Mouse (Mus musculus) right cerebral cortex, adult 18-20 months (tissue): ENCODE data around the gene Zswim2.
"Not testable (repeated sequence)": the region's sequence is repeated elsewhere in the genome, so short reads cannot be mapped to it uniquely, and the experiment has no call there.

Source experiments
- DNase-seq: peaks from one replicate; pipeline ENCODE4 v3.0.0; 2022; ENCODE audit warnings: mixed read lengths

Zswim2 gene

DNA sequence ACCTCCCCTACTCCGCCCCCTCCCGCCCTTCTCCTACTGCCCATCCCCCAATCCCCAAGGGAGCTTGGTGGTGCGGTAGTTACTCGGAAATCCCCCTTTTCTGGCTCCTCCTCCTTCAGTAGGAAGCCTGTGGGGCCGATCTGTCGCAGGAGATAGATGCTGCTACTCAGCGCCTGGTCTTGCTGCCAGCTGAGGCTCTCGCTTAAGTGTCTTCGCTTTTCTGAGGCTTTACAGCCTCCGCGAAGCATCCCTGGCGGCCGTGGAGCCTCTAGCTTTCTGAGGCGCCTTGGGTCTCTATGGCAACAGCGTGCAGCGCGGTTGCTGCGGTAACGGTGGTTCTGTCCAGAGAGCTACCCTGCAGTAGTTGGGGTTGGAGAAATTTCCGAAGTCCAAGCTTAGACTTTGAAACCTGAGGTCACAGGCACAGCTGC lies at the start of gene Zswim2:
Zswim2 (minus strand) TSS at position 298 of the 431 bp plus-strand sequence.
- peak; percentile 94 for DNase-seq

DNA sequence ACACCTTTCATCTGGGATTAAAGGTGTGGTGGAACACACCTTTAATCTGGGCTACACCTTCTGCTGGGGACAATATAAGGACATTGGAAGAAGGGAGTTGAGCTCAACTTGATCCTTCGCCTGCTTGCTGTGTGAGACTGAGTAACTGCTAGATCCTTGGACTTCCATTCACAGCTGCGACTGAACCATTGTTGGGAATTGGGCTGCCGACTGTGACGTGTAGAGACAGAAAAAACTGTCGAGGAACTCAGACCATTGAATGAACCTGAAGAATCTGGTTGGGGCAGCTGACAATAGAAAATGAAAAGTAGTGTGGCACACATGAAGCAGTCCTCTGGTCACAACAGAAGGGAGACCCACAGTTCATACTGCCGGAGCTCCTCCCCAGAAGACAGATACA lies 49.2 kb upstream of the Zswim2 start, which contains the start of gene Gm13691:
Gm13691 (plus strand) TSS at position 301 of the 400 bp plus-strand sequence.
- DNase-seq: not testable (repeated sequence)

DNA sequence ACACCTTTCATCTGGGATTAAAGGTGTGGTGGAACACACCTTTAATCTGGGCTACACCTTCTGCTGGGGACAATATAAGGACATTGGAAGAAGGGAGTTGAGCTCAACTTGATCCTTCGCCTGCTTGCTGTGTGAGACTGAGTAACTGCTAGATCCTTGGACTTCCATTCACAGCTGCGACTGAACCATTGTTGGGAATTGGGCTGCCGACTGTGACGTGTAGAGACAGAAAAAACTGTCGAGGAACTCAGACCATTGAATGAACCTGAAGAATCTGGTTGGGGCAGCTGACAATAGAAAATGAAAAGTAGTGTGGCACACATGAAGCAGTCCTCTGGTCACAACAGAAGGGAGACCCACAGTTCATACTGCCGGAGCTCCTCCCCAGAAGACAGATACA lies 43.4 kb upstream of the Zswim2 start, which contains the start of gene Gm13697:
Gm13697 (plus strand) TSS at position 301 of the 400 bp plus-strand sequence.
- not testable (repeated sequence) for DNase-seq

DNA sequence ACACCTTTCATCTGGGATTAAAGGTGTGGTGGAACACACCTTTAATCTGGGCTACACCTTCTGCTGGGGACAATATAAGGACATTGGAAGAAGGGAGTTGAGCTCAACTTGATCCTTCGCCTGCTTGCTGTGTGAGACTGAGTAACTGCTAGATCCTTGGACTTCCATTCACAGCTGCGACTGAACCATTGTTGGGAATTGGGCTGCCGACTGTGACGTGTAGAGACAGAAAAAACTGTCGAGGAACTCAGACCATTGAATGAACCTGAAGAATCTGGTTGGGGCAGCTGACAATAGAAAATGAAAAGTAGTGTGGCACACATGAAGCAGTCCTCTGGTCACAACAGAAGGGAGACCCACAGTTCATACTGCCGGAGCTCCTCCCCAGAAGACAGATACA lies 37.6 kb upstream of the Zswim2 start, which contains the start of gene Gm13694:
Gm13694 (plus strand) TSS at position 301 of the 400 bp plus-strand sequence.
- DNase-seq: not testable (repeated sequence)

DNA sequence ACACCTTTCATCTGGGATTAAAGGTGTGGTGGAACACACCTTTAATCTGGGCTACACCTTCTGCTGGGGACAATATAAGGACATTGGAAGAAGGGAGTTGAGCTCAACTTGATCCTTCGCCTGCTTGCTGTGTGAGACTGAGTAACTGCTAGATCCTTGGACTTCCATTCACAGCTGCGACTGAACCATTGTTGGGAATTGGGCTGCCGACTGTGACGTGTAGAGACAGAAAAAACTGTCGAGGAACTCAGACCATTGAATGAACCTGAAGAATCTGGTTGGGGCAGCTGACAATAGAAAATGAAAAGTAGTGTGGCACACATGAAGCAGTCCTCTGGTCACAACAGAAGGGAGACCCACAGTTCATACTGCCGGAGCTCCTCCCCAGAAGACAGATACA lies 31.8 kb upstream of the Zswim2 start, which contains the start of gene Gm13696:
Gm13696 (plus strand) TSS at position 301 of the 400 bp plus-strand sequence.
- not testable (repeated sequence) for DNase-seq

DNA sequence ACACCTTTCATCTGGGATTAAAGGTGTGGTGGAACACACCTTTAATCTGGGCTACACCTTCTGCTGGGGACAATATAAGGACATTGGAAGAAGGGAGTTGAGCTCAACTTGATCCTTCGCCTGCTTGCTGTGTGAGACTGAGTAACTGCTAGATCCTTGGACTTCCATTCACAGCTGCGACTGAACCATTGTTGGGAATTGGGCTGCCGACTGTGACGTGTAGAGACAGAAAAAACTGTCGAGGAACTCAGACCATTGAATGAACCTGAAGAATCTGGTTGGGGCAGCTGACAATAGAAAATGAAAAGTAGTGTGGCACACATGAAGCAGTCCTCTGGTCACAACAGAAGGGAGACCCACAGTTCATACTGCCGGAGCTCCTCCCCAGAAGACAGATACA lies 26.0 kb upstream of the Zswim2 start, which contains the start of gene Gm13695:
Gm13695 (plus strand) TSS at position 301 of the 400 bp plus-strand sequence.
- DNase-seq: not testable (repeated sequence)

DNA sequence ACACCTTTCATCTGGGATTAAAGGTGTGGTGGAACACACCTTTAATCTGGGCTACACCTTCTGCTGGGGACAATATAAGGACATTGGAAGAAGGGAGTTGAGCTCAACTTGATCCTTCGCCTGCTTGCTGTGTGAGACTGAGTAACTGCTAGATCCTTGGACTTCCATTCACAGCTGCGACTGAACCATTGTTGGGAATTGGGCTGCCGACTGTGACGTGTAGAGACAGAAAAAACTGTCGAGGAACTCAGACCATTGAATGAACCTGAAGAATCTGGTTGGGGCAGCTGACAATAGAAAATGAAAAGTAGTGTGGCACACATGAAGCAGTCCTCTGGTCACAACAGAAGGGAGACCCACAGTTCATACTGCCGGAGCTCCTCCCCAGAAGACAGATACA lies 20.2 kb upstream of the Zswim2 start, which contains the start of gene Gm13693:
Gm13693 (plus strand) TSS at position 301 of the 400 bp plus-strand sequence.
- DNase-seq: not testable (repeated sequence)

DNA sequence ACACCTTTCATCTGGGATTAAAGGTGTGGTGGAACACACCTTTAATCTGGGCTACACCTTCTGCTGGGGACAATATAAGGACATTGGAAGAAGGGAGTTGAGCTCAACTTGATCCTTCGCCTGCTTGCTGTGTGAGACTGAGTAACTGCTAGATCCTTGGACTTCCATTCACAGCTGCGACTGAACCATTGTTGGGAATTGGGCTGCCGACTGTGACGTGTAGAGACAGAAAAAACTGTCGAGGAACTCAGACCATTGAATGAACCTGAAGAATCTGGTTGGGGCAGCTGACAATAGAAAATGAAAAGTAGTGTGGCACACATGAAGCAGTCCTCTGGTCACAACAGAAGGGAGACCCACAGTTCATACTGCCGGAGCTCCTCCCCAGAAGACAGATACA lies 14.4 kb upstream of the Zswim2 start, which contains the start of gene Gm13698:
Gm13698 (plus strand) TSS at position 301 of the 400 bp plus-strand sequence.
- not testable (repeated sequence) for DNase-seq

DNA sequence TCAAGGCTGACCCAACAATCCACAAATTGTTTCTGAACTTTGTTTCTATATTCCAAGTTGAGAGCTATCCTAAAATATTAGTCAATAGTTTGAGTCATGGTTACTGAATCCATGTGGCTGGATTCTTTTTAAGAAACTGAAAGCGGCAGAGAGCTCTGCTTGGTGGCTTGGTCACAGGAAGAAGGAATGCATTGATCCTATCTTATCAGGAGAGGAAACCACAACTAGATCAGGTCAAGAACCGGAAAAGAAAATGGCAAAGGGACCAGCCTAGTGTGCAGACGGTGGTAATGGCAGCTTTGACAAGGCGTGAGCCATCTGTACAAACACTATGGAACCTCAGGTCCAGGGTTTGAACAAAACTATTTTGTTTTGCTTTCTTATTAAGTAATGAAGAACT lies 764 bp upstream of the Zswim2 start:
- no peak for DNase-seq

DNA sequence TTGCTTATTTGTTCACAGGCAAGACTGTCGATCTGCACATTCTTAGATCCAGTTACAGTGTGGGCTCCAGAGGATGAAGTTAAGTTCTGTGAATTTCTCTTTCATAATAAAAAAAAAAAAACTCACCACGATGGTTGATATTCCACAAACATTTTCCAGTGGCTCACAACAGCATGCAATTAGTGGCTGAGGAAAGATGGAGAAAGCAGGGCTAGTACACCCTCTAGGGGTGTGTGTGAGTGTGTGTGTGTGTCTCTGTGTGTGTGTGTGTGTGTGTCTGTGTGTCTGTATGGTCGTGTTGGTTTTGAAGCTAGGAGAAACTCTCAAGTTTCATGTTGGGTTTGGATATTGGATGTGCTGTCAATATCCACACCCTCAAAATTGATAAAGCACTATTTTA lies 350 bp upstream of the Zswim2 start:
- DNase-seq: no peak

DNA sequence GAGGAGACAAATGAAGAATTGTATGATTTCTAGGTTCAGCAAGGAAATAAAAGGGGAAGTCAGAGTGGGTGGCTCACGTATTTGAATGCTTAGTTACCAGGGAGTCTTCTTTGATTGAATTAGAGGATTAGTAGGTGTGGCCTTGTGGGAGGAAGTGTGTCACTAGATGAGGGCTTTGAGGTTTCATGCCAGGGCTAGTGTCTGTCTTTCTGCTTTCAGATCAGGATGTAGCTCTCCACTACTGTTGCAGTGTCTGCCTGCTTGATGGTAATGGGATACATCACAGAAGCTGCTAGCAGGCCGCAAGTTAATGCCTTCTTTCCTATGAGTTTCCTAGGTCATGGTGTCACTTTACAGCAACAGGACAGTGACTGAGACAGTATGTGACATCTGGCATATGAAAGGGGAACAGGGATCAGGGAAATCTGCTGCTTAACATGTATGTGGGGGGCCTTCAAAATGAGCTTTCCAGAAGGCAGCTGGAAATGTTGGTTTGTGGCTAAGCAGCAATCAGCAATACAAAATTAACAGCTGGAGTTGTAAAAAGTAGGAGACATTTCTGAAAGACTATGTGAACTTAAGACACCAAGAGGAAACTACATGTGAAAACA lies 11.4 kb downstream of the Zswim2 start:
- no peak for DNase-seq

DNA sequence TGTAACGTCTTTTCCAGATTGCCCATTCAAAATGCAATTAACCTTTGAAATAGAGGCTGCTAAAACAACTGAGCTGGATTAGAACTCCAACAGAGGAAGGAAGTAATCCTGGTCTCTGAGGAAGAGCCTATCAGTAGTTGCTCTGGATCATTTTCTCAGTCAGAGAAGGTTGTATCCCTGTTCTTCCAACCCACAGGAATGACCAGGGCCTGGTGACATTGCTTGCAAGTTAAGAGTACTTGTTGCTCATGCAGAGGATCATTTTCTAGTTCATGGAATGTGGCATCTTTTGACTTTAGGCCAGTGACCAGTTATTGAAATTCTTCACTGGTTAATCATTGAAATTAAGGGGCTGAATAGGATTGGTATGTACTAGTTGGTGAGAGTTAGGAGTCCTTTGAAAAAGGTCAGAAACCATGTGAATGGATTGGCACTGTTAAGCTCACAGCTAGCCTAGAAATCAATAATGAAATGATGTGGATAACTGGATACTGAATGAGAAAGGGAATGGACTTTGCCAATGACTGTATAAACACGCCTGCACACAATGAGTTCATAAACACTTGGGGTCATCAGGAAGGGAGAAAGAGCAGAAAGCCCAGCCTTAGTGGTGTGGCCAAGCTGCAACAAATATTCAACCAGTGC lies 39.0 kb downstream of the Zswim2 start:
- DNase-seq: no peak

DNA sequence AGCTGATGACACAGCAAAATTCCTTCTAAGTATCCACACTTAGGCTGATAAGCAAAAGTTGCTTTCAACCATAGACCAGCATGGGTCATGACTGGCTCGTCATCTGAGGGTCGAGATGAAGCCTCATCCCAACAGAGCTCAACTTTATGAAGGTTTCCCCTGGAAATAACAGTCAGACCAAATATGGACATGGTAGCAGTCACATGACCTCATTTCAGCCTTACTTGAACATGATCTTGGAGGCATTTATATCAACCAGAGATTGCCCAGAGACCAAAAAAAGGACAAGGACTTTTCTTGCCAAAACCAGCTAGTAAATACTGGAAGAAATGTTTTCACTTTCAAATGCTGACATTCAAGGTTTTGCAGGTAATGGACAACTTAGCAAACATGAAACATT lies 47.3 kb downstream of the Zswim2 start:
- DNase-seq: no peak

DNA sequence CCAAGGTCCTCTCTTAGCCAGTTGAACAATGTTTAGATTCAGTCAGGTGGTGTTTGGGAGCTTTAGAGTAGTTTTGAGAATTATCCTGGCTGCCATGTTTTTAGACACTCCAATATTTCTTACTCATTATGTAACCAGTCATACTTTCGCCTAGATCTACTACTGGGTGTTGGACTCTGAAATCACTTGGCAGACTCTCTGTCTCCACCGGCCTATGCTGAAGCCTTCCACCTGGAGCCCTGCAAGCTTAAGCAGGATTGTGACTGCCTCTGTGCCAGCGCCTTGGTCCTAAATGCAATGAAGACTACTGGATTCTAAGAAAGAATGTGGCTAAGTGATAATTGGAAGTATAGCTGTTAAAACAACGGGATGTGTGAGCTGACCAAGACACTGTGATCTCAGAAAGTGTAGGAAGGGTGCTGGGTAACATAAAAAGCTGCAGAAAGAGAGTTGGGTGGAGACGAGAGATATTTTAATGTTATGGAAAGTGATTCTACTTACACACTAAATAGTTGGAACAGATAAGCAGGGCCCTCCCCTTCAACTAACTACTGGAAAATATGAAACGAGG lies 57.1 kb downstream of the Zswim2 start:
- DNase-seq: peak; percentile 17
